Mouse (Mus musculus): Measurements from ENCODE around the gene Lrrfip1. TPM values are rescaled to one million over a fixed set of nuclear protein-coding genes. Genes with fewer than 3 reads are reported as not detected.

Lrrfip1 gene
- polyA plus RNA-seq, 1 experiment, result 50.7 TPM

GRCm38 (mm10) chr1:91092451-91092850 is 93.9 kb downstream of the Lrrfip1 start:
- no peak for DNase-seq
- TF ChIP-seq POLR2A (IDR thresholded peaks at IDR 0.05; ENCODE audit: borderline replicate concordance, insufficient read depth, low read length) (no peak), CTCF (IDR thresholded peaks at IDR 0.05; ENCODE audit: borderline replicate concordance, insufficient read depth, low read depth, low read length) (no peak)
- no peak overlapping the region for H3K4me3 ChIP-seq (replicated peaks; ENCODE audit: insufficient read depth, low read depth, low read length)
- 62% methylated on average over 6 of the region's 6 CpGs for WGBS
- H3K4me1 ChIP-seq (ENCODE audit: control insufficient read depth, insufficient read depth, low read length), result no peaks in the 10 kb centered on the region
- no peaks in the 10 kb centered on the region for H3K27me3 ChIP-seq (ENCODE audit: control insufficient read depth, insufficient read depth, low read length)
- H3K27ac ChIP-seq (ENCODE audit: insufficient read depth, low read length), result no peak overlapping the region

- TF ChIP-seq CTCF (IDR thresholded peaks at IDR 0.05; ENCODE audit: borderline replicate concordance, insufficient read depth, low read depth, low read length) (no peak), POLR2A (IDR thresholded peaks at IDR 0.05; ENCODE audit: borderline replicate concordance, insufficient read depth, low read length) (no peak)
- 61% methylated on average over 2 of the region's 2 CpGs for whole genome bisulfite sequencing
- Histone ChIP-seq H3K27me3 (ENCODE audit: control insufficient read depth, insufficient read depth, low read length) (no peaks in the 10 kb centered on the region), H3K4me3 (replicated peaks; ENCODE audit: insufficient read depth, low read depth, low read length) (no peak overlapping the region), H3K27ac (ENCODE audit: insufficient read depth, low read length) (no peak overlapping the region), H3K4me1 (ENCODE audit: control insufficient read depth, insufficient read depth, low read length) (no peaks in the 10 kb centered on the region)
- no peak for DNase-seq
Observed at GRCm38 (mm10) chr1:91093296-91093695, 94.8 kb downstream of the Lrrfip1 start.

- 95% methylated on average over 5 of the region's 5 CpGs for WGBS
- TF ChIP-seq CTCF (IDR thresholded peaks at IDR 0.05; ENCODE audit: borderline replicate concordance, insufficient read depth, low read depth, low read length) (no peak), POLR2A (IDR thresholded peaks at IDR 0.05; ENCODE audit: borderline replicate concordance, insufficient read depth, low read length) (no peak)
- Histone ChIP-seq H3K4me1 (ENCODE audit: control insufficient read depth, insufficient read depth, low read length) (no peaks in the 10 kb centered on the region), H3K4me3 (replicated peaks; ENCODE audit: insufficient read depth, low read depth, low read length) (no peak overlapping the region), H3K27ac (ENCODE audit: insufficient read depth, low read length) (no peak overlapping the region), H3K27me3 (ENCODE audit: control insufficient read depth, insufficient read depth, low read length) (no peaks in the 10 kb centered on the region)
- no peak for DNase-seq
Observed at GRCm38 (mm10) chr1:91094001-91094400, 95.5 kb downstream of the Lrrfip1 start.

GRCm38 (mm10) chr1:91095258-91095657 is 96.7 kb downstream of the Lrrfip1 start:
- TF ChIP-seq POLR2A (IDR thresholded peaks at IDR 0.05; ENCODE audit: borderline replicate concordance, insufficient read depth, low read length) (no peak), CTCF (IDR thresholded peaks at IDR 0.05; ENCODE audit: borderline replicate concordance, insufficient read depth, low read depth, low read length) (no peak)
- WGBS, result 93% methylated on average over 3 of the region's 3 CpGs
- Histone ChIP-seq H3K4me3 (replicated peaks; ENCODE audit: insufficient read depth, low read depth, low read length) (no peak overlapping the region), H3K27ac (ENCODE audit: insufficient read depth, low read length) (no peak overlapping the region), H3K27me3 (ENCODE audit: control insufficient read depth, insufficient read depth, low read length) (no peaks in the 10 kb centered on the region), H3K4me1 (ENCODE audit: control insufficient read depth, insufficient read depth, low read length) (no peaks in the 10 kb centered on the region)
- no peak for DNase-seq

GRCm38 (mm10) chr1:91095853-91096252 is 97.3 kb downstream of the Lrrfip1 start:
- Histone ChIP-seq H3K27ac (ENCODE audit: insufficient read depth, low read length) (no peak overlapping the region), H3K4me3 (replicated peaks; ENCODE audit: insufficient read depth, low read depth, low read length) (no peak overlapping the region), H3K27me3 (ENCODE audit: control insufficient read depth, insufficient read depth, low read length) (no peaks in the 10 kb centered on the region), H3K4me1 (ENCODE audit: control insufficient read depth, insufficient read depth, low read length) (no peaks in the 10 kb centered on the region)
- TF ChIP-seq CTCF (IDR thresholded peaks at IDR 0.05; ENCODE audit: borderline replicate concordance, insufficient read depth, low read depth, low read length) (no peak), POLR2A (IDR thresholded peaks at IDR 0.05; ENCODE audit: borderline replicate concordance, insufficient read depth, low read length) (no peak)
- 53% methylated on average over 1 of the region's 1 CpGs for WGBS
- no peak for DNase-seq

GRCm38 (mm10) chr1:91096490-91096889 is 98.0 kb downstream of the Lrrfip1 start:
- H3K27ac ChIP-seq (ENCODE audit: insufficient read depth, low read length), result no peak overlapping the region
- no peak overlapping the region for H3K4me3 ChIP-seq (replicated peaks; ENCODE audit: insufficient read depth, low read depth, low read length)
- no peaks in the 10 kb centered on the region for H3K27me3 ChIP-seq (ENCODE audit: control insufficient read depth, insufficient read depth, low read length)
- no peak for DNase-seq
- H3K4me1 ChIP-seq (ENCODE audit: control insufficient read depth, insufficient read depth, low read length), result no peaks in the 10 kb centered on the region
- 87% methylated on average over 5 of the region's 5 CpGs for WGBS
- no peak for TF ChIP-seq CTCF (IDR thresholded peaks at IDR 0.05; ENCODE audit: borderline replicate concordance, insufficient read depth, low read depth, low read length)
- TF ChIP-seq POLR2A (IDR thresholded peaks at IDR 0.05; ENCODE audit: borderline replicate concordance, insufficient read depth, low read length), result no peak

GRCm38 (mm10) chr1:91097283-91097834 is 98.8 kb downstream of the Lrrfip1 start:
- WGBS, result 93% methylated on average over 11 of the region's 11 CpGs
- Histone ChIP-seq H3K4me3 (replicated peaks; ENCODE audit: insufficient read depth, low read depth, low read length) (no peak overlapping the region), H3K27ac (ENCODE audit: insufficient read depth, low read length) (no peak overlapping the region), H3K4me1 (ENCODE audit: control insufficient read depth, insufficient read depth, low read length) (no peaks in the 10 kb centered on the region), H3K27me3 (ENCODE audit: control insufficient read depth, insufficient read depth, low read length) (no peaks in the 10 kb centered on the region)
- no peak for DNase-seq
- no peak for TF ChIP-seq CTCF (IDR thresholded peaks at IDR 0.05; ENCODE audit: borderline replicate concordance, insufficient read depth, low read depth, low read length)
- no peak for TF ChIP-seq POLR2A (IDR thresholded peaks at IDR 0.05; ENCODE audit: borderline replicate concordance, insufficient read depth, low read length)

GRCm38 (mm10) chr1:91098887-91099286 is 100.3 kb downstream of the Lrrfip1 start:
- peak; percentile 32 to 56 for DNase-seq
- WGBS, result 22% methylated on average over 6 of the region's 6 CpGs
- no peaks in the 10 kb centered on the region for H3K27me3 ChIP-seq (ENCODE audit: control insufficient read depth, insufficient read depth, low read length)
- no peak overlapping the region for H3K4me3 ChIP-seq (replicated peaks; ENCODE audit: insufficient read depth, low read depth, low read length)
- no peak overlapping the region for H3K27ac ChIP-seq (ENCODE audit: insufficient read depth, low read length)
- TF ChIP-seq CTCF (IDR thresholded peaks at IDR 0.05; ENCODE audit: borderline replicate concordance, insufficient read depth, low read depth, low read length) (peak; percentile 74), POLR2A (IDR thresholded peaks at IDR 0.05; ENCODE audit: borderline replicate concordance, insufficient read depth, low read length) (no peak)
- no peaks in the 10 kb centered on the region for H3K4me1 ChIP-seq (ENCODE audit: control insufficient read depth, insufficient read depth, low read length)
